Mouse (Mus musculus) spleen, postnatal 4 days (tissue): ENCODE measurements around the gene Rap1a.
A peak's percentile ranks its signal among the peaks of the same experiment; 100 is the strongest.
"Not testable (repeated sequence)": the region's sequence is repeated elsewhere in the genome, so short reads cannot be mapped to it uniquely, and the experiment has no call there.

Source experiments
- DNase-seq, 2 experiments: peaks; one replicate each; pipeline ENCODE4 v3.0.0; 2022; ENCODE audit warnings: low spot score in 2 of 2

The Rap1a gene

GRCm38 (mm10) chr3:105717856-105718555 is 83.1 kb downstream of the Rap1a start:
- peak in 1 of 2 experiments; percentile 53 for DNase-seq

DNA sequence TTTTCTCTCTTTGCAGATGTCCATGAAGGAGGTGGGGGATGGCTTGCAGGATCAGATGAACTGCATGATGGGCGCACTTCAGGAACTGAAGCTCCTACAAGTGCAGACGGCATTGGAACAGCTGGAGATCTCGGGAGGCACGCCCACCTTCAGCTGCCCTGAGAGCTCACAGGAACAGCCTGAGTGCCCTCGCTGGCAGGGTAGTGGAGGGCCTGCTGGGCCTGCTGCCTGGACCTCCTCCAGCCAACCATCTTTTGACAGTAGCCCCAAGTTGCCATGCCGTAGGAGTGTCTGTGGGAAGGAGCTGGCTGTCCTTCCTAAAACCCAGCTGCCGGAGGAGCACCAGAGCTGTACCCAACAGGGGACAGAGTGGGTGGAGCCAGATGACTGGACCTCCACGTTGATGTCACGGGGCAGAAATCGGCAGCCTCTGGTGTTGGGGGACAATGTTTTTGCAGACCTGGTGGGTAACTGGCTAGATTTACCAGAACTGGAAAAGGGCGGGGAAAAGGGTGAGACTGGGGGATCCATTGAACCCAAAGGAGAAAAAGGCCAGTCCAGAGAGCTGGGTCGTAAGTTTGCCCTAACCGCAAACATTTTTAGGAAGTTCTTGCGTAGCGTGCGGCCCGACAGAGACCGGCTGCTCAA is 84.7 kb downstream of the Rap1a start:
- DNase-seq = no peak

DNA sequence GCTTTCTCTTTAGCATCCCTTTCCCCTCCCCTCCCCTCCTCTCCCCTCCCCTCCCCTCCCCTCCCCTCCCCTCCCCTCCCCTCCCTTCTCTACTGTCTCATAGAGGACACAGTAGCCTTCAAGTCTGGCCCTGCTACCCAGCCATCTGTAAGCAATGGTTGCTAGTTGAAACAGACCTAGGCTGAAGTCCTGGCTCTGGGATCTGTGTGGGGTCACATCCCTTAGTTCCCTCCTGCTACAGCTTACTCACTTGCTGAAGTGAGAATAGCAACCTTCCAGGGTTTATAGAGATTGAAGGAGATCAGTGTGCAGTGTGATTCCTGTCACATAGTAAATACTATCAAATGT is 86.3 kb downstream of the Rap1a start:
- no peak for DNase-seq

DNA sequence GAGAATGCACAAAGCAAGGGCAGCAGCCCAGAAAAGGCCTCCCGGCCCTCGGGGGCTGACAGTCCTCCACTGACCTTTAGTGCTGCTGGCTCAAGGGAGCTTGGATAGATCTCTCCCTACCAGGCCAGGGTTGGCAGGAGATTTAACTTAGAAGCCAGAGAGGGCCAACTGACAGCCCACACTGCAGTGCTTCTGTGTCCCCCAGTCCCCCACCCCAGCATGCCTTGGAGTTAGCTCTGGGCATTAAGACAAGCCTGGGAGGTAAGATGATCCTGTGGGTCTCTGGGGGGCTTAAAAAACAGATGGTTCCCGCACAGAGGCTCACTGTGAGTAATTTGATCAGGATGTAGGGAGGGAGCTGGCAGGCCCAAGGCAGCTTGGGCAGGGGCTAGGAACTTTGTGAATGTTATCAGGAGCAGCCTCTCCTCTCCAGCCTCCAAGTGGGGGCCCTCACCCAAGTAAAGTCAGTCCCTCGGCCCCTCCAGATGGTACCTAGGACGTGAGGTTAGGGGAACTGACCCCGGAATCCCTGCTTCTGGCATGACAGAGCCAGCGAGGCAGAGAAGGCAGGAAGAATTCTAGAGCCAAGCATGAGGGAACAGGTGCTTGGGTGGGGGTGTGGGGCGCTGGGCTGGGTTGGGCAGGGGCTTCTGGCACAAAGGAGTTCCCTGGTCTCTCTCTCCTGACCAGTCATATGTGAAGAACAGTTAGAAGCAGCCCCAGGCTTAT is 86.9 kb downstream of the Rap1a start:
- no peak for DNase-seq

- no peak for DNase-seq
Measured at GRCm38 (mm10) chr3:105712827-105713226, 88.3 kb downstream of the Rap1a start.

GRCm38 (mm10) chr3:105711741-105712140 is 89.4 kb downstream of the Rap1a start:
- DNase-seq = no peak

DNA sequence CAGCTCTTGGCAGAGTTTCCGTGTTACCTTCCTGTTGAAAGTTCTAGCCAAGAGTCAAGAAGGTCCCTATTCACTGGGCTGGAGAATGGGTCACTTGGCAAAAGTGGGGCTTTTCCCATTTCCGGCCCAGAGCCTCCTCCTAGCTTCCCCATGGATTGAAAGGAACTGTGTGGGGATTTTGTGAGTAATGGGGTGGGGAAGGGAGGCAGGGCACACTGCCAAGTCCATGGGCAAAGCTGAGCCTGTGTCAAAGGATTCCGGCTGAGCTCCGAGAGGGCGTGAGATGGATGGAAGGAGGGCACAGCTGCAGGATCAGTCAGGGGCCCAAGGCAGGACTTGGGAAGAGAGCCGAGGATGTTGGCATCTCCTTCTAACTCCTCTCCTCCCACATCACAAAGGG is 90.9 kb downstream of the Rap1a start:
- no peak for DNase-seq

- DNase-seq = no peak
Measured at GRCm38 (mm10) chr3:105707590-105707989, 93.5 kb downstream of the Rap1a start.

DNA sequence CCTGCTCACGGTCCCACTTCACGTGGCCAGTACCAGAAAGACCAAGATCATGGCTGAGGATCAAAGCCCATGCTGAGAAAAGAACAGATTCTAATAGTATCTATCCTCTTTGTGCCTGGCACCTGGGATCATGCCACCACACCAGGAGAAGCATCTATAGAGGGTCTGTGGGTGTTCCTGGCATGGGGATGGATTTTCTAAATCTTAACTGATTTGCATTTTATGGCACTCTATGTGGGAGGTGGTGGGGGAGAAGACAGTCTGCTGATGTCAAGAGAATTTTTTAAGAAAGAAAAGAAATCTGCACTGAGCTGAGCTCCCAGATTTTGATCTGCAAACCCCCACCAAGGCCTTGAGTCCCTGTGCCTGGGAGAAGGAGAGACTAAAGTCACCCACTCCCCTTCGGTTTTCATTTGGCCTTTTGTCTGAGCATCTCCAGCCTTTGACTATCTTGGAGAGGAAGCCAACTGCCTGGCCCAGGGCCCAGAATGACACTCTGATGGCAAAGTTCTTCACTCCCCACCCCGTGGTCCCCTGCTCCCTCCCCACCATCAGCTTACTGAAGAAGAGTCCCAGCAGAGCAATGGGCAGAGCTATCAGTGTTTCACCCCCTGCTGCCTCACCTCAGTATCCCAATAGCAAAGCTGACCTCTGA is 94.6 kb downstream of the Rap1a start:
- DNase-seq = no peak

DNA sequence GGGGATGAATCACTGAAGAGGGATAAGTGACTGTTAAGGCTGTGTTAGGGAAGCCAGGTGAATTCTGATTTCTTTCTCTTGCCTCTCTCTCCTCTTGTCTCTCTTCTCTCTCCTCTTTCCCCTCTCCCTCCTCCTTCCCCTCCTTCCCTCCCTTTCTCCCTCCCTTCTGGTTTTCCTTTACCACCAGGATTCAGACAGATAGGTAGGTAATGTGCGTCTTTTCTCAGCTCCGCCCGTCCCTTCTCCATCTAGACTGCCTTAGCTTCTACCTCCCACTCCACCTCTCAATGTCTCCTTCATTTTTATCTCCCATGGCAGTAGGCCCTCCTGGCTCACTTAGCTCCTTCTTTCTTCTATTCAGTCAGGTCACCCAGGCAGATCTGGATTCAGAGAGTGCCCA is 95.6 kb downstream of the Rap1a start:
- DNase-seq = no peak

GRCm38 (mm10) chr3:105705061-105705549 is 96.0 kb downstream of the Rap1a start:
- DNase-seq = peak; percentile 33 to 74

- peak; percentile 74 to 79 for DNase-seq
Measured at GRCm38 (mm10) chr3:105704031-105705008, 96.8 kb downstream of the Rap1a start, which contains the start of gene Inka2. Gene Inka2 (plus strand): TSS chr3:105704599.

- no peak for DNase-seq
Measured at GRCm38 (mm10) chr3:105703571-105703970, 97.6 kb downstream of the Rap1a start.

DNA sequence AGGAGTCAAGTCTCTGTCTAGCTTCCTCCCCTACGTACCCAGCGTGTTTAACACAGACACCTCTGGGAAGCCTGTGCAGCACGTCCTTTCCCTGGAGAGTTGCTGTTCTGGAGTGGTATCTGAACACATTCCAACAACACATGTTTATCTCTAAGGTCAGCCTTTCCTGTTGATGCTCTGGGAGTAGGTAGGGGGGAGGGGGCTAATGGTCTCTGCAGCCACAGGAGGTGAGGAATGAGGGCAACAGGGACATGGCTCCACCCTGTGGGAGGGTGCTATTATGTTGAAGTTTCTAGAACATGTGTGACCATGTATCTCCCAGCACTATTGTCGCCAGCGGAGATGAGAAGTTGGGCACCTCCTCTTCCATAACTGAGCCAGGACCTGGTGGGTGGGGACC is 99.7 kb downstream of the Rap1a start:
- no peak for DNase-seq

- not testable (repeated sequence) for DNase-seq
Measured at GRCm38 (mm10) chr3:105700786-105701185, 100.3 kb downstream of the Rap1a start.

DNA sequence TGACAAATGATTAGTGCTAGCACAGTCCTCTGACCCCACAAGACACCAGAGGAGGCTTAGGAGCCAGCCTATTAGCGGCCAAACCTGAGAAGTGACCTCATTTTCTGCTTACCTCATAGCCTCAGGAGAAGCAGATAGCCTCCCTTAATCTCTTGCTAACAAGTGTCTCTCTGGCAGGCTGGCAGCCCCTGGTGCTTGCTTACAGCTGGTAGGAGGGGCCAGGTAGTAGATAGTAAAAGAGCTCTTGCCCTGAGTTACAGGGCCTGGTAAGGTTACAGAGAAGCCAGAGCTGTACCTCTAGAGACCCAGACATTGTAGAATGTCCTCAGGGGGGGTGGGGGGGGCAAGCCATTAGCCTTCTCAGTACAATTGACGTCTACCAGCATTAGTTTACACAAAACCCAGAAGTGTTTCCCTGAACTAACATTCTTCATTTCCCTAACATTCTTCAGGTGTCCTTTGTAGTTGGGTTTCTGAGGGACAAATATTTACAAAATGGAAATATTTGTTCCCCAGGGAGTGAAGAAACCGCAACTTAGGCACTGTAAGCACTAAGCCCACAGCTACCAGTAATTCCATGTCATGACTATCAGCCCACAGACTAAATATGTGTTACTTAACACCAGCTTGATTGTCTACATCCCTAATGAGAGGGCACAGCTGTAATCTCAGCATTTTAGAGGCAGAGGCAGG is 101.7 kb downstream of the Rap1a start:
- DNase-seq = peak in 1 of 2 experiments; percentile 60

DNA sequence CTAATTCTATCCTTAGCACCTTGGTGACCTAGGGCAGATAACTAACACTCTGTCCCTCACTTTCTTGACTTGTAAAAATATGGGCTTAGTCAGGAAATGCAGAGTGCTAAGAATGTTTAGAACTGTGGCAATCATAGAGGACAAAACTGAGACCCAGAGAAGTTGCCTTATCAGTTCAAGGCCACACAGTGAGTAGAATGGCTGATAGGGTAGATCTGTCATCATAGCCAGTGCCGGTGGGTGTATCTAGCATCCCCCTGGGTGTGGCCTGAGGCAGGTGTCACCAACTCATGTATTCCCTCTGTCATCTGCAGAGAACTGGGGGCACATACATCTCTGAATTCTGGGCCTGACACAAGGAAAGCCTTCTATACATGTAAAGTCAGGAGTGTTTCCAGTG is 102.8 kb downstream of the Rap1a start:
- no peak for DNase-seq

- no peak for DNase-seq
Measured at GRCm38 (mm10) chr3:105697148-105697441, 104.0 kb downstream of the Rap1a start.

- no peak for DNase-seq
Measured at GRCm38 (mm10) chr3:105696387-105697147, 104.6 kb downstream of the Rap1a start.
